Mouse (Mus musculus) heart, embryonic 10.5 days (tissue): ENCODE measurements around the gene Nphp1. TPM values are rescaled to one million over a fixed set of nuclear protein-coding genes. Genes with fewer than 3 reads are reported as not detected.

Experiments
- DNase-seq: peaks from one replicate; pipeline ENCODE4 v3.0.0-alpha.2; 2017; ENCODE audit warnings: low spot score
- H3K27ac ChIP-seq: fragments of 300-500 bp; sonication (generic); 2 replicates; pipeline ENCODE4 v1.5.1; 2016; ENCODE audit warnings: mild to moderate bottlenecking
- H3K27me3 ChIP-seq: fragments of 300-500 bp; sonication (generic); 2 replicates; pipeline ENCODE4 v1.6.1; 2016; ENCODE audit warnings: mild to moderate bottlenecking; ENCODE audit not compliant: poor library complexity, insufficient read depth, severe bottlenecking
- H3K36me3 ChIP-seq: fragments of 300-500 bp; sonication (generic); 2 replicates; pipeline ENCODE4 v1.6.1; 2016; ENCODE audit warnings: mild to moderate bottlenecking, moderate library complexity
- H3K4me1 ChIP-seq: fragments of 300-500 bp; sonication (generic); 2 replicates; pipeline ENCODE4 v1.6.1; 2016; ENCODE audit warnings: mild to moderate bottlenecking
- H3K4me3 ChIP-seq: fragments of 300-500 bp; sonication (generic); 2 replicates; pipeline ENCODE4 v1.5.1; 2016; ENCODE audit warnings: mild to moderate bottlenecking, moderate library complexity
- H3K9me3 ChIP-seq: fragments of 300-500 bp; sonication (generic); 2 replicates; pipeline ENCODE4 v1.6.1; 2016; ENCODE audit warnings: mild to moderate bottlenecking, moderate library complexity
- WGBS: fragments of 180-500 bp; shearing (Covaris S2); methylation state at CpG from one replicate; pipeline ENCODE4 v1.1.7; 2016; 5-methylcytosine and 5-hydroxymethylcytosine counted together
- polyA plus RNA-seq: library from polyadenylated mRNA; unstranded; fragments of >200 nt; fragmentation: Nextera tagmentation; extraction: Ambion mirVana; gene quantifications from 2 replicates; pipeline ENCODE4 v1.2.1, GENCODE M21; 2016

Gene Nphp1
- polyA plus RNA-seq, 1 experiment from 2014 or later, result 20.5 TPM

DNA sequence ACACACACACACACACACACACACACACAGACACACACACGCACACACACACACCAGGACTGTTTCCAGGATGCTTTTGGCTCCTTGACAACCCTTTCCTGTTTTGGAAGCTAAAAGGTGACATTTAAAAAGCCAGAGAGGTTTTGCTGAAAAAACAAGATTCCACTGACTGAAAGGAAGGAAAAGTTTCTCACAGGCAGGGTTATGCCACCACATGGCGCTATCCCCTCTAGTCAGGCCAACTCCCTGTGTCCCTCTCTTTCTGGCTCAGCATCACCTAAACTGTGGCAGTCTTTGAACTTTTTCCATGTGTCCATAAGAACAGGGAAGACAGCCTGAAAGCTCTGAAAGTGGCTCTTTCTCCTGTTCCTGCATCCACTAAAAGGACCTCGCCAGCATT, 50.8 kb downstream of the Nphp1 start:
- WGBS, result 72% methylated on average over 3 of the region's 3 CpGs
- H3K27ac ChIP-seq, result no peak overlapping the region

GRCm38 (mm10) chr2:127736631-127737209, 52.0 kb downstream of the Nphp1 start:
- 0 out of 2 replicates have a peak overlapping the region, but pooled peaks have one; percentile 11 for H3K27ac ChIP-seq
- H3K36me3 ChIP-seq, result no peaks in the 10 kb centered on the region
- H3K9me3 ChIP-seq, result no peaks in the 10 kb centered on the region
- no peak for DNase-seq
- H3K4me1 ChIP-seq, result no peaks in the 10 kb centered on the region
- no peaks in the 10 kb centered on the region for H3K27me3 ChIP-seq
- WGBS, result 54% methylated on average over 6 of the region's 6 CpGs
- H3K4me3 ChIP-seq, result no peak overlapping the region

More for the DNA sequence above, 50.8 kb downstream of the Nphp1 start:
- H3K27me3 ChIP-seq, result no peaks in the 10 kb centered on the region
- no peaks in the 10 kb centered on the region for H3K36me3 ChIP-seq
- no peaks in the 10 kb centered on the region for H3K4me1 ChIP-seq
- H3K4me3 ChIP-seq, result no peak overlapping the region
- no peak for DNase-seq
- H3K9me3 ChIP-seq, result no peaks in the 10 kb centered on the region

DNA sequence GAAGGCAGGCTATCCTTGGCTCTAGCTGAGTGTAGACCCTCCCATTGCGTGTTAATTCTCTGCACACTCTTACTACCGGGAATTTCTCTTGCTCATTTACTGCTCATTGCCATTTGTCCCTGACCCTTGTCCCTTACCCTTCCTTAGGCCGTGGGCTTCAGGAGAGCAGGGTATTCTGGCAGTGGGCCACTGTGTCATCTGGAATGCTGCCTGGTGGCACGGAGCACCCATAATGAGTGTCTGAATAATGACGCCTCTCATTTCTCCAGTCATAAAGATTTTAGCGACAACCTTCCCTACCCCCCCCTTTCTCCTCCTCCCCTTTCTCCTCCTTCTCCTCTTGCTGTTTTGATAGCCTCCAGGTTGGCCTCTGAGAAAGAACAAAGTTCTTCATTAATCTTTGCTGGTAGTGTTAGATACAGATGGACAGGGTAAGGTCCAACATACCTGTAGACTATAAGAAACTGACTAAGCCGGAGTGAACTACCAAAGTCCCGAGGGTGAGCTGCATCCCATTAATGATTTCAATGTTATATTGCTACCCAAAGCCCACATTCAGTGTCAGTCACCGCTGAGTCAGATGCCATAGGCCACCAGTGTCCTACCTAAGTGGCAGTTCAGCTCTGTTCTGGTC, 53.1 kb downstream of the Nphp1 start:
- H3K27ac ChIP-seq, result no peak overlapping the region
- H3K27me3 ChIP-seq, result peaks cover 4% of the 10 kb centered on the region; the same call in 1 of the 2 replicates
- no peaks in the 10 kb centered on the region for H3K36me3 ChIP-seq
- DNase-seq, result no peak
- H3K9me3 ChIP-seq, result no peaks in the 10 kb centered on the region
- H3K4me3 ChIP-seq, result no peak overlapping the region
- 81% methylated on average over 9 of the region's 9 CpGs for WGBS
- peaks cover 5% of the 10 kb centered on the region for H3K4me1 ChIP-seq

GRCm38 (mm10) chr2:127734889-127735288, 53.8 kb downstream of the Nphp1 start:
- 75% methylated on average over 5 of the region's 5 CpGs for WGBS
- no peaks in the 10 kb centered on the region for H3K9me3 ChIP-seq
- peaks cover 10% of the 10 kb centered on the region for H3K4me1 ChIP-seq
- H3K36me3 ChIP-seq, result no peaks in the 10 kb centered on the region
- no peak overlapping the region for H3K27ac ChIP-seq
- H3K27me3 ChIP-seq, result peaks cover 10% of the 10 kb centered on the region
- DNase-seq, result no peak
- H3K4me3 ChIP-seq, result no peak overlapping the region

DNA sequence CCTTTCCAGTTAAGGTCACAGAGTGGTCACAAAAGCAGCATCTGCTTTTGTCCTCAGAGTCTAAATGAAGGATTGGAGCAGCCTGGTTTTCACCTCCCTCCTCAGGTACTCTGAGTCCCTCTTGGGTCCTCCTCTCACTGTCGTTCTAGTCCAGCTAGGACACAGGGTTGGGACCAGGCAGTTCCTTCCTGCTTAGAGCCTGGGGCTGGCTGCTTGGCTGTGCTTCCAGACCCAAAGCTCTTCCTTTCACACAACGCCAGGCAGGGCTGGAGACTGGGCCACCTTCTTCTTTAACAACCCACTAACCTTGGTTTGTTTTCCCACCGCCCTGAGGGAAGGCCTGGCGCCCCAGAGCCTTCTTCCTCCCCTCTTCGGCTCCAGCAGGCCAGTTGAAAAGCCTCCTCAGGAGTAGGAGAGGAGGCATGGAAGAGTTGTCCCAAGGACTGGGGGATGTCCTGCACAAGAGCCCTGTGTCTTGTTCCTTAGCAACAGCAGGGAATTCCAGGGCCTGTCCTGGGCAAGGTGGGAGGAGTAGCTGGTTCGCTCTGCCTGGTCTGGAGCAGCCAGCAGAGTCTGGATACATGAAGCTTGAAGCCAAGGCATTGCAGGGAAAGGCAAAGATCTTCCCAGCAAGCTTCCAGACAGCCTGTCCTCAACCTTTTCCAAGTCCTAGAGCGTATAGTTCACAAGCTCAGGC, 58.2 kb downstream of the Nphp1 start:
- peaks cover 26% of the 10 kb centered on the region for H3K27me3 ChIP-seq
- 0 out of 2 replicates have a peak overlapping the region, but pooled peaks have one; percentile 57 for H3K4me3 ChIP-seq
- DNase-seq, result no peak
- H3K36me3 ChIP-seq, result no peaks in the 10 kb centered on the region
- WGBS, result 45% methylated on average over 7 of the region's 7 CpGs
- H3K4me1 ChIP-seq, result peaks cover 25% of the 10 kb centered on the region
- H3K27ac ChIP-seq, result peak overlapping the region; percentile 44; the same call in 1 of the 2 replicates
- H3K9me3 ChIP-seq, result no peaks in the 10 kb centered on the region

DNA sequence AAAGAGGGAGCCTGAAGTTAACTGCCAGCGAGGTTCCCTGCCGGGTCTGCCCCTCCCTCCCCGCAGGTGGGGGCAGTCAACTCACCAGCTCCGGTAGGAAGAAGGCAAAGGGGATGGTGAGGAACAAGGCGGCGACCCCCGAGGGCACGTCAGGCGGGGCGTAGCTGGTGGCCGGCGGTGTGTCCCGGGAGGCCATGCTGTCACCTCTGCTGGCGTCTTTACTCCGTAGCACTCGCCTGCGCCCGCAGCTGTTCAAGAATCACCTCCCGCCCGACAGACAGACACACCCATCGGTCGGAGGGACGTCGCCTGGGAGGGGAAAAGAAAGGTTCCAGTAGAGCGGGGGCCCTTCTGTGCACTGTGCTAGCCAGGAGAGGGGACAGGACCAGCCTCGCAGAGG, 59.0 kb downstream of the Nphp1 start, which contains the start of gene Mall:
Gene Mall, minus strand, starts transcription at position 262 of the 400 bp plus-strand sequence.
- H3K36me3 ChIP-seq, result no peaks in the 10 kb centered on the region
- H3K4me3 ChIP-seq, result peak within 1 kb of the TSS; percentile 57
- peaks cover 25% of the 10 kb centered on the region for H3K4me1 ChIP-seq
- WGBS, result 2% methylated on average over 23 of the region's 26 CpGs
- peak within 1 kb of the TSS; percentile 60 for H3K27ac ChIP-seq
- no peaks in the 10 kb centered on the region for H3K9me3 ChIP-seq
- peak; percentile 84 for DNase-seq
- H3K27me3 ChIP-seq, result peaks cover 26% of the 10 kb centered on the region

GRCm38 (mm10) chr2:127728661-127729450, 59.8 kb downstream of the Nphp1 start:
- peaks cover 25% of the 10 kb centered on the region for H3K4me1 ChIP-seq
- peak overlapping the region; percentile 57; the same call in 1 of the 2 replicates for H3K4me3 ChIP-seq
- H3K36me3 ChIP-seq, result no peaks in the 10 kb centered on the region
- H3K27me3 ChIP-seq, result peaks cover 26% of the 10 kb centered on the region
- WGBS, result 35% methylated on average over 15 of the region's 15 CpGs
- no peak overlapping the region for H3K27ac ChIP-seq
- no peak for DNase-seq
- no peaks in the 10 kb centered on the region for H3K9me3 ChIP-seq

DNA sequence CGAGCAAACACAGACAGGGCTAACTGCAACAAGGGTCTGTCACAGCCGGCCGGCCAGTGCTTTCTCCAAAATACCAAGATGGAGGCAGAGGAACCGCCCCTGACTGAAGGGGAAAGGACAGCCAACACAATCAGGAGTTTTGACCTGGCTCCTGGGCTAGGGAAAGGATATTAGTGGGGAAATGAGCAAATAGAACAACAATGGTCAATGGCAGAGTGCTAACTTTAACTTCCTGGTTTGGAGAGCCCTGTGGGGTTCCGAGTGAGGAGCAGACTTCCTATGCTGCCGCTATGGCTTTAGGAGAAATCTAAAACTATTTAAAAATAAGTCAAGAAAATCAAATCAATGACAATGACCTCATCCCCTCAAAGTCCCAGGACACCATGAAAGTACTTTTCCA, 60.6 kb downstream of the Nphp1 start:
- 71% methylated on average over 6 of the region's 6 CpGs for WGBS
- Histone ChIP-seq H3K36me3 (no peaks in the 10 kb centered on the region), H3K4me3 (no peak overlapping the region), H3K9me3 (no peaks in the 10 kb centered on the region), H3K27me3 (peaks cover 26% of the 10 kb centered on the region), H3K27ac (no peak overlapping the region), H3K4me1 (peaks cover 32% of the 10 kb centered on the region)
- DNase-seq, result no peak

DNA sequence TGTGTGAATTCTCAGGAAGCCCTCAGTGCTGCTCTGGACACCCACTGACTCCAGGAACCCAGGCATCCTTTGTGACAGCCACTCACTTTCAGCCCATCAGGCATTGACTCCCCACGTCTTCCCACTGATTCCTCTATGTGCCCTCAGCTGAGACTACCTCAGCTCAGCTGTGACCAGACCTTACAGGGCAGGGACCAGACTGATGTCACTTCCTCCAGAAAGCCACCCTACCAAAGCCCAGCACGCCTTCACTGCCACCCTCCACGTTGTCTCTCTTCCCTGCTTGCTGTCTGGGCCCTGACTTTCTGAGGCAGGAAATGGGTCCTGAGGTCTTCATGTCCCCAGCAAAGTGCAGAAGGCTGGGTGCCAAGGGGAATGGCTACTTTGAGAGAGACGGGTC, 65.5 kb downstream of the Nphp1 start:
- Histone ChIP-seq H3K4me3 (no peak overlapping the region), H3K27ac (peak overlapping the region; percentile 67), H3K4me1 (peaks cover 21% of the 10 kb centered on the region), H3K9me3 (no peaks in the 10 kb centered on the region), H3K36me3 (no peaks in the 10 kb centered on the region), H3K27me3 (no peaks in the 10 kb centered on the region)
- WGBS, result 49% methylated on average over 4 of the region's 4 CpGs
- DNase-seq, result no peak

DNA sequence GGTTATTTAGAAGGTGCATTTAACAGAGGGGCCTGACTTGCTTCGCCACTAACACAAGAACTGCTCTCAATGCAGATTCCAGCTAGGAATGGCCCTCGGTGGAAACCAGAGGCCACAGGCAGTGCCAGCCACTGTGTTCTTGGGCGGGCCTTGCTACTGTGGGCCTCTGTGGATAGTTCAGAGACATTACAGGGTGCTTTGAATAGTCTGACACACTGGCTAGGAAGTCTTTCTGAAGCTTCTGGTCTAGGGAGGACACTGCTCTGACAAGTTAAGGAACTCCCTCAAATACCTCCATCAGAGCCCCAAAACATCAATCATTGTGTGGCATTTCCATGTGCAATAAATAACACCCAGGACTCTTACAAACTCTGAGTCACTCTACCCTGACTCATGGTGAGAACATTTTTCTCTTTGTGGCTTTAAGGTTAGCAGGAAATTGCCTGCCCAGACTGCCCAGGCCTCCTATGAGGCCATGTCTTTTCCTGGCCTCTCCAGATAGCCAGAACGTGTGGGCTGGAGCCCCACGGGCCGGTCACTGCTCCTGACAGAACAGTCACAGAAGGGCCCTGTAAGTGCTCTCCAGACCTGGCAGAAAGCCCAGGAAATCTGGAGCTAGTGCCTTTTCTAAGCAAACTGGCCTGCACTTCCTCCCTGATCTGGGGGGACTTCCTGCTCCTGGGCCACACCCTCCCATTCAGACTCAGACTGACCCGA, 66.4 kb downstream of the Nphp1 start:
- Histone ChIP-seq H3K4me1 (peaks cover 21% of the 10 kb centered on the region), H3K9me3 (no peaks in the 10 kb centered on the region), H3K4me3 (no peak overlapping the region), H3K36me3 (no peaks in the 10 kb centered on the region), H3K27me3 (no peaks in the 10 kb centered on the region), H3K27ac (peak overlapping the region; percentile 86)
- peak; percentile 91 for DNase-seq
- WGBS, result 42% methylated on average over 7 of the region's 7 CpGs

GRCm38 (mm10) chr2:127718839-127719468, 69.7 kb downstream of the Nphp1 start:
- no peaks in the 10 kb centered on the region for H3K9me3 ChIP-seq
- no peak for DNase-seq
- no peak overlapping the region for H3K27ac ChIP-seq
- H3K4me1 ChIP-seq, result peaks cover 21% of the 10 kb centered on the region
- no peak overlapping the region for H3K4me3 ChIP-seq
- WGBS, result 72% methylated on average over 8 of the region's 8 CpGs
- H3K36me3 ChIP-seq, result no peaks in the 10 kb centered on the region
- no peaks in the 10 kb centered on the region for H3K27me3 ChIP-seq

GRCm38 (mm10) chr2:127714726-127715125, 74.0 kb downstream of the Nphp1 start:
- H3K27ac ChIP-seq, result no peak overlapping the region
- H3K27me3 ChIP-seq, result no peaks in the 10 kb centered on the region
- H3K9me3 ChIP-seq, result no peaks in the 10 kb centered on the region
- no peaks in the 10 kb centered on the region for H3K36me3 ChIP-seq
- 69% methylated on average over 3 of the region's 3 CpGs for WGBS
- H3K4me3 ChIP-seq, result no peak overlapping the region
- DNase-seq, result no peak
- H3K4me1 ChIP-seq, result no peaks in the 10 kb centered on the region
